Mouse (Mus musculus) bone marrow macrophage, adult 2 months (primary cell): ENCODE measurements around the gene Timm8a2. TPM values are rescaled to one million over a fixed set of nuclear protein-coding genes. Genes with fewer than 3 reads are reported as not detected.
"Not testable (repeated sequence)": the region's sequence is repeated elsewhere in the genome, so short reads cannot be mapped to it uniquely, and the experiment has no call there.

ENCODE experiments used
- H3K27ac ChIP-seq: 2 replicates; pipeline ENCODE4 v1.5.1; 2012; ENCODE audit warnings: low read depth, low read length; ENCODE audit not compliant: insufficient read depth
- H3K4me1 ChIP-seq: 2 replicates; pipeline ENCODE4 v1.6.1; 2012; ENCODE audit warnings: low read length; ENCODE audit not compliant: control insufficient read depth, insufficient read depth
- H3K4me3 ChIP-seq: 2 replicates; pipeline ENCODE4 v1.5.1; 2012; ENCODE audit warnings: mild to moderate bottlenecking, low read length, moderate library complexity; ENCODE audit not compliant: insufficient read depth
- CTCF ChIP-seq: IDR thresholded peaks from 2 replicates; pipeline ENCODE4 v1.5.1; 2012; ENCODE audit warnings: low read depth, mild to moderate bottlenecking, low read length, moderate library complexity
- POLR2A ChIP-seq: IDR thresholded peaks from 2 replicates; pipeline ENCODE4 v1.6.1; 2012; ENCODE audit warnings: mild to moderate bottlenecking, low read depth, low read length, borderline replicate concordance
- polyA plus RNA-seq: library from polyadenylated mRNA; stranded (reverse); fragments of >200 nt; gene quantifications from 2 replicates; pipeline ENCODE4 v1.2.4, GENCODE M21; 2012; ENCODE audit not compliant: missing spikeins, insufficient read depth, insufficient read length

Timm8a2 gene
- polyA plus RNA-seq, 1 experiment: not detected

DNA sequence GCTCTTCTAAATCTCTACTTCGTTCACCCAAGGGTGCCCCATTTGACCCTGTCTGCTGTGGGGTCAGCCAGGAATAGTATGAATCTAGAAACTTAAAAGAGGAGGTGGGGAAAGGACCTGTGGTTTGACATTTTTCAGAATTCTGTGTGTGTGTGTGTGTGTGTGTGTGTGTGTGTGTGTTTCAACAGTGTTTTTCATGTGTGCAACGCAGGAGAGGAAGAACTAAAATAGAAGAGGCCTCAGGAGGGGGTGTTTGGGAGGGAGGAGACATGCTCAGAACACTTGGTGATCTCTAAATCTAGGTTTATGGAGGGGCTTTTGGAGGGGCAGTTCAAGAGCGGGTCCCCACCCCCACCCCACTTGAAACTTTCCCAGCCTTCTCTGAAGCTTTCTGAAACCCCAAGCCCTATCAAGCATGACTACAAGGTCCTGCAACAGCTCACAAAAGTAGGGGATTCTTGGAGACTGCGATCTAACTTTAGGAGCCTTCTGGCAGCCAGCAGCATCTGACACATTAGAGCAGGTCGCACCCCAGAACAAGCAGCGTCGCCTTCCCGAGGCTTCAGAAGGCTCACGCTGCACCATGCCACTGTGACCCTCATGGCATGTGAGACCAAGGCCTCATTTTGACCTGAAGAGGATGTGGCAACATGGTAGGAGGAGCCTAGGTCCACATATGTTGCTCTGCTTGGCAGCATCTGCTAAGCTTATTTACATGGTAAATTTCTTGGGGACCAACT, 18.6 kb downstream of the Timm8a2 start:
- TF ChIP-seq POLR2A: no peak
- TF ChIP-seq CTCF: no peak
- Histone ChIP-seq H3K4me1 (peaks cover 30% of the 10 kb centered on the region), H3K27ac (no peak overlapping the region), H3K4me3 (no peak overlapping the region)

DNA sequence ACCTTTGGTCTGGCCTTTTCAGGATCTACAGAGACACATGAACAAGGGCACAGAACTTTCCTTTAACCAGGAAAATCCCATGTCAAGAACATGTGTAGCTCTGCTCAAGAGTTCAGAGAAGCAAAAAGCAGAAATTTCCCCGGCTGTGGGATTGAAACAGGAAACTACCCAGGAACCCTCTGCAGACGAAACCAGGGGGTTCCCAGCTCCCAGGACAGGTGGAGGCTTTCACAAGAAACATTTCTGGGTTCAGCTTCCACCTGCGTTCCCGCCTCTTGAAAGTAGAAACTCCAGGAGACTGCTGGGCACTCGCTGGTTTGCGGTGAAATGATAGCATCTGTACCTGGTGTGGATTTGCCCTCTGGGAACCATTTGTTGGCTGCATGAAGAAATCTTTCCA, 22.4 kb downstream of the Timm8a2 start:
- Histone ChIP-seq H3K4me3 (no peak overlapping the region), H3K27ac (no peak overlapping the region), H3K4me1 (peaks cover 34% of the 10 kb centered on the region)
- TF ChIP-seq POLR2A (no peak), CTCF (no peak)

DNA sequence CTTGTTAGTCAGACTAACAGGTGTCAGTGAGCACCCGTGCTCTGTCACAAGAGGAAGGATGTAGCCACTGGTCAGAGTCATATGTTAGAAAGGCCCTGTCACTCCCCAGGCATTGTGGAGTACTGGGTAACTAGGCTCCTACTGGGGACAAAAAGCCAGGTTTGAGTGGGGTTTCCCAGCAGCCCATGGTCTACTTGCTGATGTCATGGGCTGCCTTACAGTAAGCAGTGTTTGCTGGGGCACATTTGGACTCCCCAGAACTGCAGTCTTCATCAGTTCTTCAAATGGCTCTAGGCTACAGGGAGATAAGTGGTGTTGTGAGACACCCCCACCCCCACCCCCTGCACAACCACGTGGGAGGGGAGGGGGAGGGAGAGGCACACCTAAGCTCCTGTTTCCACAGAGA, 23.5 kb downstream of the Timm8a2 start:
- peaks cover 38% of the 10 kb centered on the region for H3K4me1 ChIP-seq
- H3K4me3 ChIP-seq: no peak overlapping the region
- no peak for TF ChIP-seq POLR2A
- no peak for TF ChIP-seq CTCF
- H3K27ac ChIP-seq: no peak overlapping the region

DNA sequence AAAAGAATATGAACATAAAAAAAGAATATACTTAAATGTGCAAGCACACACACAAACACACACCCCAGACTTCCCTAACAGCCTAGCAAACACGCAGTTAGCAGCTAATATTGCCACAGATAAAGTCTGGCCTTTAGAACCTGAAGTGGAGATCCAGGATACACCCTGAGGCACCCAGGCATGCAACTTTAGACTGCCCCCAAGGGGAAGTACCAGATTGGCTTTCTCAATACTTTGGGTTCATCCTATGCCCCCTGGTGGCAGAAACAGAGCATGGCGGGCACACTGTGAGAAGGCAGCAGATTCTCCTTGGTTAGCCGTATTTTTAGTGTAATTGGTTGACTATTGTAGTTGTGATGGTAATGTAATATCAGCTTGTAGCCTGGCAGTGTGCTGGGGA, 26.2 kb downstream of the Timm8a2 start:
- no peak overlapping the region for H3K4me3 ChIP-seq
- H3K27ac ChIP-seq: peak overlapping the region; percentile 27
- H3K4me1 ChIP-seq: peaks cover 35% of the 10 kb centered on the region
- no peak for TF ChIP-seq POLR2A
- peak; percentile 90 for TF ChIP-seq CTCF

DNA sequence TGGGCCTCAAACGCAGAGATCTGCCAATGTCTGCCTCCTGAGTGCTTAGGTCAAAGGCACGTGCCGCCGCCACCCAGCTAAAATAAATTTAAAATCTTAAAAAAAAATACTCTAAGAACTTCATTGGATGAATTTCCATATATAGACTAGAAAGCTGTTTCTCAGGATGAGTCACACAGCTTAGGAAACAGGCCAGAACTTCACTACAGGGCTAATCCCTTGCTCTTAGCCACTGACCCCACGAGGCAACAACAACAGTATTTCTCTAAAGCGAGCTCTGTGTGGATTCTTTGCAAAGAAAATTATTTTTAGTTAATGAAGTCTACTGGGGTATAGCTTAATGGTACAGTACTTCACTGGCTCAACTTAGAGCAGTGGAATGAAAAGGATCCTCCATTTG, 26.9 kb downstream of the Timm8a2 start:
- no peak overlapping the region for H3K4me3 ChIP-seq
- peaks cover 35% of the 10 kb centered on the region for H3K4me1 ChIP-seq
- H3K27ac ChIP-seq: peak overlapping the region; percentile 27
- TF ChIP-seq POLR2A (no peak), CTCF (no peak)

DNA sequence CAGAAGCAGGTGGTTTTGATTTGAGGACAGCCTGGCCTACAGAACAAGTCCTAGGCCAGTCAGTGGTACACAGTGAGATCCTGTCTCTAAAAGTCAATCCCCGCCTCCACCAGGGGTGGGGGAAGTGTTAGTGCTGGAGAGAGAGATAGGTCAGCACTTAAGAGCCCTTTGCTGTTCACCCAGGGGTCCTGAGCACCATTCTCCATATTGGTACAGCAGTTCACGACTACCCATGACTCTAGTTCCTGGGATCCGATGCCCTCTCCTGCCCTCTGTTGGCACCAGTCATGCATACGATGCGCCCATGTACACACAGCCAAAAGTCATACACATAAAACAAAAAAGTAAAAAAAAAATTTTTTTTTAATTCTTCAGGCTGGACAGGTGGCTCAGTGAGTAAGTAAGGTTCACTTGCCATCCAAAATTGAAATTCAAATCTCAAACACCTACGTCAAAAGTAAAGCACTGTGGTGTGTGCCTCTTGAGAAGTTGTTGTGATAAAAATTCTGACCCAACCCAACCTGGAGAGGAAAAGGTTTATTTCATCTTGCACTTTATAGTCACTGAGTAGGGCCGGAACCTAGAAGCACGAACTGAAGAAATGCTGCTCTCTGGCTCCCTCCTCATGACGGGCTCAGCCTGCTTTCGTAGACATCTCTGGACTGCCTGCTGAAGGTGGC, 28.1 kb downstream of the Timm8a2 start:
- no peak for TF ChIP-seq POLR2A
- no peak for TF ChIP-seq CTCF
- H3K4me3 ChIP-seq: no peak overlapping the region
- peaks cover 29% of the 10 kb centered on the region for H3K4me1 ChIP-seq
- H3K27ac ChIP-seq: no peak overlapping the region

GRCm38 (mm10) chr14:122063599-122063998, 29.1 kb downstream of the Timm8a2 start:
- H3K4me3 ChIP-seq: no peak overlapping the region
- H3K27ac ChIP-seq: no peak overlapping the region
- peaks cover 26% of the 10 kb centered on the region for H3K4me1 ChIP-seq
- TF ChIP-seq CTCF: no peak
- TF ChIP-seq POLR2A: no peak

GRCm38 (mm10) chr14:122064519-122064918, 30.0 kb downstream of the Timm8a2 start:
- H3K4me1 ChIP-seq: peaks cover 26% of the 10 kb centered on the region
- no peak overlapping the region for H3K27ac ChIP-seq
- peak; percentile 57 for TF ChIP-seq CTCF
- TF ChIP-seq POLR2A: no peak
- no peak overlapping the region for H3K4me3 ChIP-seq

DNA sequence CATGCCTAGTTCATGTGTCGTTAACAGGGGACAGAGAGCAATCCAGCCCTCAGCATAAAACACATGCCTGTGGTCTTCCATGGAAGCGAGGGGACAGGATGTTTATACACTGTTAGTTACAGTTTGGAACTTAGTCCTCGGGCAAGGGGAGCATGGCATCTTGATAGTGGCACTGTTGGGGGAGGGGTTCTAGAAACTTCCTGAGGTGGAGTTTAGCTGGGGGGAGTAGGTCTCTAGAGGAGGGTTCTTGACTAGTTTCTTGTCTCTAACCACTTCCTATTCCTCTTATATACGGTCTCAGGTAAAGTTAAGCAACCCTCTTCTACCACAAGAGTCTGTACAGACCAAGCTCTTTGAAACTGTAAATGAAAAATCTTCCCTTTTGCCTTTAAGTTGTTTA, 31.8 kb downstream of the Timm8a2 start:
- no peak overlapping the region for H3K27ac ChIP-seq
- TF ChIP-seq POLR2A (no peak), CTCF (no peak)
- peaks cover 20% of the 10 kb centered on the region for H3K4me1 ChIP-seq
- H3K4me3 ChIP-seq: no peak overlapping the region

- peaks cover 10% of the 10 kb centered on the region for H3K4me1 ChIP-seq
- not testable (repeated sequence) for H3K4me3 ChIP-seq, H3K27ac ChIP-seq
These were observed 33.6 kb downstream of the Timm8a2 start for GRCm38 (mm10) chr14:122068036-122068435.
